Mouse (Mus musculus) cerebellum, adult 2 months (tissue): ENCODE measurements around the gene Trit1.

Source experiments
- CTCF ChIP-seq: fragments of 200-500 bp; IDR thresholded peaks from 2 replicates; pipeline ENCODE4 v1.5.1; 2011; ENCODE audit warnings: low read depth, mild to moderate bottlenecking, control low read depth, low read length, moderate library complexity, borderline replicate concordance; ENCODE audit not compliant: insufficient read depth
- POLR2A ChIP-seq: fragments of 200-500 bp; IDR thresholded peaks from 2 replicates; pipeline ENCODE4 v1.6.1; 2011; ENCODE audit warnings: low read length, control low read depth, borderline replicate concordance; ENCODE audit not compliant: insufficient read depth

- TF ChIP-seq CTCF (no peak), POLR2A (no peak)
Observed at GRCm38 (mm10) chr4:122981238-122981637, 35.2 kb upstream of the Trit1 start.
